Mouse (Mus musculus): ENCODE data around the gene Lrrk2. TPM values are rescaled to one million over a fixed set of nuclear protein-coding genes. Genes with fewer than 3 reads are reported as not detected.
"Not testable (repeated sequence)": the region's sequence is repeated elsewhere in the genome, so short reads cannot be mapped to it uniquely, and the experiment has no call there.

Gene Lrrk2
- total RNA-seq, 2 experiments from 2014 or later = 61.0 to 62.5 TPM

DNA sequence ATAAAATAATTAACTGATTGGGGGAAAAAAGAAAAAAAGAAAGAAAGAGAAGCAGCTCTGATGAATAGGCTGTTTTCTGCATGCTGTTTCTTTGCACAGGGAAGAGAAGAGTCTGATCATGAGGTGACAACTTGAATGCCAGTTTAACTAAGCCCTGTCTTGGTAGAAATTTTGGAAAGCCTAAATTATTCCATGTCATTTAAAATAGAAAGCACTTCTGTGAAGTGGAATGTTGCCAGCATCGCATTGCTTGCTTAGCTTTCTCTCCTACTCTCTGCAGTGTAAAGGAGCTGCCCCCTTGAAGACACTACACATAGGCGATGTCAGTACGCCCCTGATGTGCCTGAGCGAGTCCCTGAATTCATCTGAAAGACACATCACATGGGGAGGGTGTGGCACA lies 133.5 kb downstream of the Lrrk2 start:
- DNase-seq (ENCODE audit: low spot score in 2 of 2) = peak in 1 of 2 experiments; percentile 3

DNA sequence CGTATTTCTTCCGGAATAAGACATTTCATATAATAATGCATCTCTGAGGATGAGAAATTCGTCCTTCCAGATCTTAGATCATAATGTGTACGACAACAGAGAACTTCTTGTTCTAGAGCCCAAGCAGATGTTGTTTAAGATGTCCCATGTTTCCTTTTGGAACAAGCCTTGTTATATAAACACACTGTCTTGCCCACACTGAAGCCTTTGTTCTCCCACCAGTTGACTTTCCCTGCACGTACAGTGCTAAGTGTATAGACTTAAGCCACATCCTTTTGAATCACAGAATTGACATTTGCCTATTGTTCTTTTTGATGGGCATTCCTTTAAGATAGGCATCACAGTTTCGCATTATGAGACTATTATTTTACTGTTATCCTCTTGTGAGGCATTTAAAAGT lies 162.3 kb downstream of the Lrrk2 start:
- no peak for DNase-seq (ENCODE audit: low spot score in 2 of 2)

DNA sequence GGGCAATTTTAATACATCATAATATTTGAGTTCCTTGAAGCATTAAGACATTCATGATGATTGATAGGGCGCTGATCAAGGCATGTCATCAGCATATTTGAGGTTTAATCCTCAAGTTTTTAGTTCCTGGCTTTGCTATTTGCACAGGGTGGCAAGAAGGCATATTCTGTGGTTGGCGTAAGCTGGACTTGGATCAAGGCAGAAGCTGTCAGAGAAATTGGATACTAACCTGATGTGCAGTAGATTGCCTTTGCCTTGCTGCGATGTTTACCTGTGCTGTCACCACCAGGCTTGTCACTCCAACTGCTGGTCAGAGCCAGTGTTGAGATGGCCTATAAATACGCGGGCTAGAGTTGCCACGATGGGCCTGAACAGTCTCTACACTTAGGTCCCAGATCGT lies 165.0 kb downstream of the Lrrk2 start, which contains the start of gene Smgc:
Gene Smgc (plus strand): TSS at position 301 of the 400 bp plus-strand sequence.
- no peak for DNase-seq (ENCODE audit: low spot score in 2 of 2)

DNA sequence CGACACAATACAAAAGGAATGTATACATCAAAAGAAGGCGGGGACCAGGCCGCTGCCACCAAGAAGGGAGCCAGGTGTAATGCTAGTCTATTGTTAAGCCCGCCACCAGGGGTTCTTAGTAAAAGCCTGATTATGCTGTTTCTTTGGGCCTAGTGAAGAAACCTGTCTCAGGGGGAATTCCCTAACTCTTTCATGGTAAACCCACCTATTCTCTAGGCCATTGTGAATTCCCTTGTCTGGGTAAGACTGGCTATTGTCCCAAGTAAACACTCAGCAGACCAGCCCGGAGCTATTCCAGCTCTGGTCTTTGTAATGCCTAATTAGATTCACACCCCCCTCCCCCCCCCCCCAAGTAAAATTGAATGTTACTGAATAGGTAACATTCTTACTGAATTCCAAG lies 191.2 kb downstream of the Lrrk2 start:
- DNase-seq (ENCODE audit: low spot score in 2 of 2) = not testable (repeated sequence)

Other genes with a start within 250 kb of the Lrrk2 start
- gene Slc2a13, start 99.9 kb upstream of the Lrrk2 start, total RNA-seq (2021) = 100 to 1,000 TPM; 108 to 112 TPM
- gene Smgc, start 165.1 kb downstream of the Lrrk2 start, total RNA-seq (2021) = not detected